ENCODE assay signal across 9 mouse cellular contexts in the genomic region with DNA sequence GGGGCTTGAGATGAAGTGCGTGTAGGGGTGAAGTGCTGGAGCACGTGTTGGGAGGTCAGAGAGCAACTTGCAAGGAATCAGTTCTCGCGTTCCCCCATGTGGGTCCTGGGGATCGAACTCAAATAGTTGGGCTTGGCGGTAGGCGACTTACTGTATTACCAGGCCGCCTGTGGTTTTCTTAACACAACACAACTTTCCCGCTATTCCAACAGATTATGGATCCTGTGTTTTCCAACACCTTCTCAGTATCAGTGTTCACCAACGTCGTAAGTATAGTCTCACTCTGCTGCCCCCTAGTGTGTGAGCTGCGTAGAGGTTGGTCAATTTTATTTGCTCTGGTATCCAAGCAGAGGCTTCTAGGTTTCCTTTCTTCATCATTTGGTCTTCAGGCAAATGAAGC. TPM values are rescaled to one million over a fixed set of nuclear protein-coding genes. Genes with fewer than 3 reads are reported as not detected.
A peak's percentile ranks its signal among the peaks of the same experiment; 100 is the strongest.
DNase-seq lines count a peak whose midpoint lies in the region; ATAC-seq and TF ChIP-seq lines count a peak whose summit lies in the region.
"Had no signal": no experiment of that assay in that cellular context is flagged by ENCODE, and none has a peak within 500 bp of the region (broad histone marks: within the 10 kb centered on the region; RNA-seq: fewer than 3 reads in every experiment).

No protein-coding gene starts in this region.

- peak; percentile 49 for DNase-seq in kidney, adult 18-20 months
- peak; percentile 66 for DNase-seq in ES-CJ7 (ENCODE audit: low read depth, low spot score)
- peak; percentile 68 for DNase-seq in brain, embryonic 14.5 days (ENCODE audit: low read depth)
- DNase-seq in forebrain, postnatal 0 days, result peak; percentile 55
- peak; percentile 37 to 40 for DNase-seq in left cerebral cortex, postnatal 25 days (ENCODE audit: low spot score in 2 of 2)
- peak; percentile 76 for DNase-seq in retina, embryonic 14.5 days (ENCODE audit: low spot score)

- H3K4me3 ChIP-seq in kidney, embryonic 16.5 days (ENCODE audit: low read length), result no peak overlapping the region
- no peak overlapping the region for H3K4me3 ChIP-seq in forebrain, postnatal 0 days (ENCODE audit: low read depth, low read length)
- H3K4me3 ChIP-seq: embryonic facial prominence, embryonic 13.5 days had no signal

- ATAC-seq in kidney, embryonic 16.5 days (ENCODE audit: low FRiP score, low TSS enrichment), result no peak
- ATAC-seq in forebrain, postnatal 0 days, result peak; percentile 58; the same call in 1 of the 2 replicates
- no peak; the same call in 1 of the 2 replicates for ATAC-seq in monocyte, adult 5-6 weeks (replicated peaks; ENCODE audit: insufficient number of reproducible peaks, low FRiP score, low TSS enrichment, poor library complexity, severe bottlenecking)

- H3K4me1 ChIP-seq in kidney, embryonic 16.5 days (ENCODE audit: insufficient read depth, low read length), result no peaks in the 10 kb centered on the region
- H3K4me1 ChIP-seq in forebrain, postnatal 0 days (ENCODE audit: insufficient read depth), result no peaks in the 10 kb centered on the region
- H3K4me1 ChIP-seq: embryonic facial prominence, embryonic 13.5 days had no signal

- no peak overlapping the region for H3K4me2 ChIP-seq in kidney, embryonic 16.5 days (replicated peaks; ENCODE audit: low read depth, low read length)
- no peak overlapping the region for H3K4me2 ChIP-seq in forebrain, postnatal 0 days (ENCODE audit: low read depth)
- H3K4me2 ChIP-seq: embryonic facial prominence, embryonic 13.5 days had no signal

- WGBS in kidney, embryonic 16.5 days, result 46% methylated on average over 12 of the region's 12 CpGs
- WGBS in forebrain, postnatal 0 days, result 48% methylated on average over 12 of the region's 12 CpGs

- no peak overlapping the region for H3K9ac ChIP-seq in kidney, embryonic 16.5 days (replicated peaks; ENCODE audit: low read length)
- no peak overlapping the region for H3K9ac ChIP-seq in forebrain, postnatal 0 days
- H3K9ac ChIP-seq: embryonic facial prominence, embryonic 13.5 days had no signal

- H3K36me3 ChIP-seq in kidney, embryonic 16.5 days (ENCODE audit: insufficient read depth, low read length), result no peaks in the 10 kb centered on the region
- no peaks in the 10 kb centered on the region for H3K36me3 ChIP-seq in forebrain, postnatal 0 days (ENCODE audit: insufficient read depth)
- H3K36me3 ChIP-seq: embryonic facial prominence, embryonic 13.5 days had no signal

- H3K9me3 ChIP-seq in kidney, embryonic 16.5 days (ENCODE audit: low read length), result no peaks in the 10 kb centered on the region
- no peaks in the 10 kb centered on the region for H3K9me3 ChIP-seq in forebrain, postnatal 0 days (ENCODE audit: low read length)
- H3K9me3 ChIP-seq: embryonic facial prominence, embryonic 13.5 days had no signal

- H3K27ac ChIP-seq in kidney, embryonic 16.5 days (ENCODE audit: low read length), result no peak overlapping the region
- no peak overlapping the region for H3K27ac ChIP-seq in forebrain, postnatal 0 days (ENCODE audit: low read depth, low read length)
- H3K27ac ChIP-seq: embryonic facial prominence, embryonic 13.5 days had no signal

- intact Hi-C loops in left cerebral cortex, postnatal 25 days (cut with DNase I), result no loop called here

- no peak for TF ChIP-seq POLR2A in brain, embryonic 14.5 days (IDR thresholded peaks at IDR 0.05; ENCODE audit: borderline replicate concordance, extremely low read depth, insufficient read depth, insufficient read length, poor library complexity, severe bottlenecking)

- TF ChIP-seq CTCF in brain, embryonic 14.5 days (IDR thresholded peaks at IDR 0.05; ENCODE audit: borderline replicate concordance, extremely low read depth, insufficient read depth, insufficient read length), result peak; percentile 59; the same call in 1 of the 2 replicates
- peak; percentile 66 for TF ChIP-seq CTCF in forebrain, postnatal 0 days (IDR thresholded peaks at IDR 0.05; ENCODE audit: low read depth)

- no peaks in the 10 kb centered on the region for H3K27me3 ChIP-seq in kidney, embryonic 16.5 days (ENCODE audit: insufficient read depth, low read length)
- no peaks in the 10 kb centered on the region for H3K27me3 ChIP-seq in forebrain, postnatal 0 days (ENCODE audit: insufficient read depth, low read length)
- H3K27me3 ChIP-seq: embryonic facial prominence, embryonic 13.5 days had no signal

RNA-seq across cellular contexts. Expression of a gene that starts 8.6 kb away (rescaled TPM):
- 1.2 and 1.4 TPM in 2 replicates for polyA plus RNA-seq in kidney, embryonic 16.5 days (2015; fragmentation: Nextera tagmentation; extraction: Ambion mirVana)
- polyA plus RNA-seq in brain, embryonic 14.5 days (2012; rRNA removed), result 9.4 and 15.1 TPM in 2 replicates
- total RNA-seq in forebrain, postnatal 0 days (2014; rRNA removed), result 22.7 and 24.7 TPM in 2 replicates
- polyA plus RNA-seq in forebrain, postnatal 0 days (2015; fragmentation: Nextera tagmentation; extraction: Ambion mirVana), result 8.7 and 10.5 TPM in 2 replicates
- 10 to 100 TPM; 32.5 to 34.8 TPM for total RNA-seq in left cerebral cortex, postnatal 25 days (2021)
- 2.1 to 7.4 TPM (median 5.8 TPM) in 3 replicates for total RNA-seq in monocyte, adult 5-6 weeks (2017)

RNA-seq across cellular contexts. Expression of a gene that starts 37.4 kb away (rescaled TPM):
- 29.5 and 33.9 TPM in 2 replicates for polyA plus RNA-seq in kidney, embryonic 16.5 days (2015; fragmentation: Nextera tagmentation; extraction: Ambion mirVana)
- polyA plus RNA-seq in brain, embryonic 14.5 days (2012; rRNA removed), result 11.5 and 14.7 TPM in 2 replicates
- total RNA-seq in forebrain, postnatal 0 days (2014; rRNA removed), result 30.6 and 36.1 TPM in 2 replicates
- 18.0 and 20.8 TPM in 2 replicates for polyA plus RNA-seq in forebrain, postnatal 0 days (2015; fragmentation: Nextera tagmentation; extraction: Ambion mirVana)
- 10 to 100 TPM; 39.5 to 41.1 TPM for total RNA-seq in left cerebral cortex, postnatal 25 days (2021)
- total RNA-seq in monocyte, adult 5-6 weeks (2017), result 62.8 to 68.6 TPM (median 66.6 TPM) in 3 replicates

RNA-seq across cellular contexts. Expression of a gene that starts 37.6 kb away (rescaled TPM):
- polyA plus RNA-seq in kidney, embryonic 16.5 days (2015; fragmentation: Nextera tagmentation; extraction: Ambion mirVana), result 116 and 118 TPM in 2 replicates
- 41.7 and 43.8 TPM in 2 replicates for polyA plus RNA-seq in brain, embryonic 14.5 days (2012; rRNA removed)
- 24.4 and 31.4 TPM in 2 replicates for total RNA-seq in forebrain, postnatal 0 days (2014; rRNA removed)
- 125 and 145 TPM in 2 replicates for polyA plus RNA-seq in forebrain, postnatal 0 days (2015; fragmentation: Nextera tagmentation; extraction: Ambion mirVana)
- total RNA-seq in left cerebral cortex, postnatal 25 days (2021), result 10 to 100 TPM; 47.8 to 56.8 TPM
- 21.9 to 37.5 TPM (median 22.4 TPM) in 3 replicates for total RNA-seq in monocyte, adult 5-6 weeks (2017)
